Mouse (Mus musculus): Measurements from ENCODE around the gene Sh3kbp1. TPM values are rescaled to one million over a fixed set of nuclear protein-coding genes. Genes with fewer than 3 reads are reported as not detected.

Sh3kbp1 gene
- total RNA-seq, 2 experiments from 2014 or later = 57.5 to 61.3 TPM

DNA sequence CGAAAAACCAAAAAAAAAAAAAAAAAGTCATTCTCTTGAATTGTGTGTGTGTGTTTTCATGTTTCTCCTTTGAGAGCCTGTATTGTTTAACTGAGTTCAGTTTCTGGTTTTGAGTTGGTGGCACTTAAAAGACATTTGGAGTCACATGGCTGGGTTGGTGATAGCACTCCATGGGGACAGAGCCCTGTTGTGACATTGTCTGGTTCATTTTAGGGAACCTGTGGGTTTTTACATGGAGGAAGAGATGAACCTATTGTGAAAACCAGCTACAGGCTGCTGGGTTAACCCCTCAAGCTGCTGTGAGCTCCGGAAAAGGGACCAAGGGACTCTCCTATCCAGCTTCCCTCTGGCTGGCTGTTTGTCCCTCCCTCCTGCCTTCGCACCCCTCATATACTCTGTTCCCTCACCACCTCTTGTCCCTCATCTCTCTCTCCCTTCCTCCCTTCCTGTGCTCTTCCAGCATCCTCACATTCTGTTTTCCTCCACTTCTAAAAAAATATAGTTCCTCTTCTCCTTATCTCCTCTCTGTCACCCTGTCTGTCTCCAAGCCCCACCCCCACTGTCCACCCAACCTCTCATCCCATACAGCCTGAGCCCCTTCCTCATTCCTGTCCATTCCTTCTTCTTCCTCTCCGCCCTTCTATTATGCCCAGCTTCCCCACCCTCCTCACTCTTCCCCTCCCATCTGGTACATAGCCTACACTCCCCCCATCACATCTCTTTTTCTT lies 11.6 kb downstream of the Sh3kbp1 start:
- intact Hi-C loops (cut with DNase I) = no loop called here
- no peak overlapping the region for H3K27ac ChIP-seq
- no peak for DNase-seq (ENCODE audit: extremely low spot score in 1 of 2, low spot score in 2 of 2)
- TF ChIP-seq CTCF (IDR thresholded peaks at IDR 0.05) = no peak
- no peak overlapping the region for H3K4me3 ChIP-seq

DNA sequence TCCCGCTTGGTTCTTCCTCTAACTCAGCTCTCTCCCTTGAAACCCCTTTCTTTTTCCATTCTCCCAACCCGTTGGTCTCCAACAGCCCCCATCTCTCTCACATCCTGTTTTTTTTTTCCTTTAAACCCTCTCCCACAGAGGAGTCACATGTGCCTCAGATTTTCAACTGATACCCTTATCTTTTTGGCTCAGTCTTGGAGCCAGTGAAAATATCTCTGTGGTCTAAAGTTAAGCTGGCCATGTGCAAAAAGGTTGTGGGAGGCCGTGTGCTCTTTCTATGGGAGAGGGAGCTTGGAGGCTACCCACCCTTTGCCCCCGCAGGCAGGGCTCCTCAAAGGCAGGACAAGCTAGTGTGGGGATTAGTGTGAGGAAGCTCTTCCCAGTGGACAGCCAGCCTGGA lies 12.9 kb downstream of the Sh3kbp1 start:
- no peak overlapping the region for H3K4me3 ChIP-seq
- TF ChIP-seq CTCF (IDR thresholded peaks at IDR 0.05) = no peak
- no peak overlapping the region for H3K27ac ChIP-seq
- intact Hi-C loops (cut with DNase I) = no loop called here
- no peak for DNase-seq (ENCODE audit: extremely low spot score in 1 of 2, low spot score in 2 of 2)

DNA sequence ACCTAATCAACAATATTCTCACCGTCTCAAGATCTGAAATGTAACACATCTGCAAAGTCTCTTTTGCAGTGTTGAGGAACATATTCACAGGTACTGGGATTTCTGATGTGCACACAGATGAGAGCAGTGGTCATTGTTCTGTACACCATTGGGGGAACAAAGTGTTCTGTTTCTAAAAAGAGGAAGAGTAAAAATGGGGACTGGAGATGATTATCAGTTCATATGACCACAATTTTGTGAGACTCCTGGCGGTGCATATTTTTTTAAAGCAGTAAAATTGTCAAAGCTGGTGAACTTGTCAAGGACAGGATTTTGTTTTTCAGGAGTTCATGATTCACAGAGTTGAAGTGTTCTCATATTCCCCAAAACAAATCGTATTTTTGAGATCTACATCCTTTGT lies 18.2 kb downstream of the Sh3kbp1 start:
- no peak for TF ChIP-seq CTCF (IDR thresholded peaks at IDR 0.05)
- no peak overlapping the region for H3K27ac ChIP-seq
- intact Hi-C loops (cut with DNase I) = no loop called here
- no peak overlapping the region for H3K4me3 ChIP-seq
- no peak for DNase-seq (ENCODE audit: extremely low spot score in 1 of 2, low spot score in 2 of 2)

DNA sequence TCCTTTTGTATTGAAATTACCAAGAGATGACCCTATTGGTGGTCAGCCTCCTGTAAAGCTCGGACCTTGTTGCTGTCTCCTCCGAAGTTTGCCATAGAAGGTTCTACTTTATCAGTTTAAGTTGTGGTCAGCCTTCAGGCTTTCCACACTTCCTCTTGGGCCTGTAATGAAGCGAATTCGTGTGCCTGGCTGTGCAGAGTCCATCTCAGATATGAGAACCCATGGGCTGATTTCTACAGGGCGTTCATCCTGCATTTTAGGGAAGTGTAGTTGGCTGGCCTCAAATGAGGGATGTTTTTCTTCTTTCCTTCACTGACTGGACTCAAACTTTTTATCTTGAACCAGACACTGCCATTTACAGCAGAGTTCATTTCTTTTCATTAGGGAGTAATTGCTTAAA lies 20.5 kb downstream of the Sh3kbp1 start:
- H3K4me3 ChIP-seq = no peak overlapping the region
- TF ChIP-seq CTCF (IDR thresholded peaks at IDR 0.05) = no peak
- intact Hi-C loops (cut with DNase I) = no loop called here
- no peak overlapping the region for H3K27ac ChIP-seq
- DNase-seq (ENCODE audit: extremely low spot score in 1 of 2, low spot score in 2 of 2) = no peak

DNA sequence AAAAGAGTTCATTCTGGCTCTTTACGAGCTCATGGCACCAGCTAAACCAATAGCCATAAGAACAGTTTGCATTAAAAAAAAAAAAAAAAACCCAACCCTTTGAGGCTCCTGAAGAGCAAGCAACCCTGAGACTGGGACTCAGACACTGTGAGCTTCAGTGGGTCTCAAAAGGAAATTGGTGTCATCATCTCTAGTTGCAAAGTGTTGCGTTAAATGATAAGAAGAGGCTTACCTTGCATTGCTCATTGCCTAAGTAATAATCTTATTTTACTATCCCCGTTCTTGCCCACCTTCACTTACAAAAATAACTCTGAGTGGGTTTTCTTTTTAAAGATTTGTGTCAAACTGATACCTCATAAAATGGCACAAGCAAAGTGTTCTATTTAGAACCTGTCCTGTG lies 21.5 kb downstream of the Sh3kbp1 start:
- TF ChIP-seq CTCF (IDR thresholded peaks at IDR 0.05) = no peak
- Histone ChIP-seq H3K4me3 (no peak overlapping the region), H3K27ac (no peak overlapping the region)
- intact Hi-C loops (cut with DNase I) = no loop called here
- no peak for DNase-seq (ENCODE audit: extremely low spot score in 1 of 2, low spot score in 2 of 2)

DNA sequence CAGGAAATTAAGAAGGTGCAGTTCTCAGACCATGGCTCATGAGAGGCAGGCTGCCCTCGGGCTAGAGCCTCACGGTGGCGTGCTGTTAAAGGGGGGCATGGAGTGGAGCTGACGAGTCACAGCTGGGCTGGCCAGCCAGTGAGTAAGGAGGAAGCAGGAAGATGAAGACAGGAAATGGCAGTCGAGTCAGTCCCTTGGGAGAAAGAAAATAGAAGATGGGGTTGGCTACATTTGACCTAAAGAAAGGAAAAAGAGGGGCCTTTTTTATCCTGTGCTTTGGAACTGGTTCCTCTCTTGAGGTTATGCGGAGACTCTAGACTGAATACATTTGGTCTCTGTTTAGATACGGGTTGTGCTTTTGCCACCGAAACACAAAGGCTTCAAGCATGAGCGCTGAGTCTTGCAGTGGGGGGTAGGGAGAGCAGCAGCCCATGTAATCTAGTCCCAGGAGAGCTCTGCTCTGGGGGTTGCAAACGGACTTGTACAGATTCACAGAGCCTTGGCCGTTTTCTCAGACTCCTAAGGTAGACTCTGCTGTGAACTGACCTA lies 23.1 kb downstream of the Sh3kbp1 start:
- H3K27ac ChIP-seq = no peak overlapping the region
- no peak for DNase-seq (ENCODE audit: extremely low spot score in 1 of 2, low spot score in 2 of 2)
- no peak for TF ChIP-seq CTCF (IDR thresholded peaks at IDR 0.05)
- H3K4me3 ChIP-seq = no peak overlapping the region
- intact Hi-C loops (cut with DNase I) = no loop called here

DNA sequence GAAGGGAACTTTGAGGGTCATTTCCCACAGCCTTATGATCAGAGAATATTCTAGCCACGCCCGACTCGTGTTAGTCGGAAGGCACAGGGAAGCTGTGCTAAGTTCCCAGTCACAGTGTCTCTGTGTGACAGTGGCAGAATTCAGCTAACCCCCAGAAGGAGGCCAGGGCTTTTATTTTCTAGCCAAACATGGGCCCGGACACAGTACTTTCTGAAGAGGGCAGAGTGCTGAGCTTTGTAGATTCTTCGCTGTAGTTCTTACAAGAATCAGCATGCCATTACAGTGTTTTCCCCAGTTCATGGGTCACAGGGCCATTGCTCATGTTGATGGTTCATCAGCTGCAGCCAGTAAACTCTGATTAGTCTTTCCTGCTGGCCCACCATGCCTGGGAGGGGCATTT lies 23.7 kb downstream of the Sh3kbp1 start:
- no peak for TF ChIP-seq CTCF (IDR thresholded peaks at IDR 0.05)
- H3K4me3 ChIP-seq = no peak overlapping the region
- intact Hi-C loops (cut with DNase I) = no loop called here
- no peak overlapping the region for H3K27ac ChIP-seq
- DNase-seq (ENCODE audit: extremely low spot score in 1 of 2, low spot score in 2 of 2) = no peak

DNA sequence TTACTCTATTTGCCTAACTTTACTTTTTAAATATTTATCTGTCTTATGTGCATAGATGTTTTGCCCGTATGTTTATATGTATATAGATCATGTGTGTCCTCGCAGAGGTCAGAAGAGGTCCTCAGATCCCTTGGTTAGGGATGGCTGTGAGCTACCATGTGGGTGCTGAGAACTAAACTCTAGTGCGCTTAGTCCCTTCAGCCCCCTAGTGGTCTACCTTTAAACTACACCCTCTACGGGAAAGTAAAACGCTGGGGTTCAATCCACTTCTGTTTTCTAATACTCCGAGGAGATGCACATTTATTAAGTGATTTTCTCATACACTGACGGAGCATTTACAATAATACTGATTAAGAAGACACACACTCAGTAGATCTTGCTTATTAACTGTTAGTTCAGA lies 44.3 kb downstream of the Sh3kbp1 start:
- peak; percentile 40 for TF ChIP-seq CTCF (IDR thresholded peaks at IDR 0.05)
- intact Hi-C loops (cut with DNase I) = no loop called here
- no peak overlapping the region for H3K27ac ChIP-seq
- DNase-seq (ENCODE audit: extremely low spot score in 1 of 2, low spot score in 2 of 2) = no peak
- H3K4me3 ChIP-seq = no peak overlapping the region

DNA sequence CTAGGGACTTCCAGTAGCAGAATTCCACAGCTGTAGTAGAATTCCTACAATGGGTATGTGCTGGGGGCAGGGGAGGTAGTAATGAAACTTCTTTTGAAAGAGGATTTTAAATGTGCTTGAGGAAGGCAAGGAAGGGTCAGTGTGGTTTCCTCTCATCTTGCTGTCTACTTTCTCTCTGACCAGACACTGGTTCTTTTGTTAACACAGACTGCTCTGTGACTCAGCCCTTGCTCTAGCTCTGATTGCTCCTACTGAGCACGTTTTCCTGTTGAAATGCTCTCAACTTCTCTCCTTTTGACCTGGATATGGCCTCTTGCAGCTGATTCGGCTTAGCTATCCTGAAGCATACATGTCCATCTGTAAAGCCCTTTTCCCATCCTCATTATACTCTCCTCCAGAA lies 45.4 kb downstream of the Sh3kbp1 start:
- intact Hi-C loops (cut with DNase I) = no loop called here
- Histone ChIP-seq H3K27ac (no peak overlapping the region), H3K4me3 (no peak overlapping the region)
- no peak for TF ChIP-seq CTCF (IDR thresholded peaks at IDR 0.05)
- DNase-seq (ENCODE audit: extremely low spot score in 1 of 2, low spot score in 2 of 2) = no peak

DNA sequence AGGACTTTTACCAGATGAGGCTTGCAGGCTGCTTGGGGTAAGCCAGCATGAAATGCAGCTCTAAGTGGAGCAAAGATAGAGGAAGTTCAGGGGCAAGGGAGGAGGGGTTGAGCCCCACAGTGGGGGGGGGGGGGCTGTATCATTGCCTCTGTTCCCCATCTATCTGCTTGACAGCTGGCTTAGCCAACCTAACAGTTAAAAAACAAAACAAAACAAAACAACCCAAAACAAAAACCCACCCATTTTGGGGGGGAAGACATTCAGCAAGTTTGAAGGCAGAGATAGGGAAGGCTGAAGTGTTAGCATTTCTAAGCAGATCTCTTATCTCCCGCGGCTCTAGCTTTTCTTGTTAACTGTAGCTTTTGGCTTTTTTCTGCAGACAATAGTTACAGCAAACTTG lies 49.2 kb downstream of the Sh3kbp1 start:
- DNase-seq (ENCODE audit: extremely low spot score in 1 of 2, low spot score in 2 of 2) = no peak
- Histone ChIP-seq H3K4me3 (no peak overlapping the region), H3K27ac (no peak overlapping the region)
- intact Hi-C loops (cut with DNase I) = no loop called here
- TF ChIP-seq CTCF (IDR thresholded peaks at IDR 0.05) = no peak

DNA sequence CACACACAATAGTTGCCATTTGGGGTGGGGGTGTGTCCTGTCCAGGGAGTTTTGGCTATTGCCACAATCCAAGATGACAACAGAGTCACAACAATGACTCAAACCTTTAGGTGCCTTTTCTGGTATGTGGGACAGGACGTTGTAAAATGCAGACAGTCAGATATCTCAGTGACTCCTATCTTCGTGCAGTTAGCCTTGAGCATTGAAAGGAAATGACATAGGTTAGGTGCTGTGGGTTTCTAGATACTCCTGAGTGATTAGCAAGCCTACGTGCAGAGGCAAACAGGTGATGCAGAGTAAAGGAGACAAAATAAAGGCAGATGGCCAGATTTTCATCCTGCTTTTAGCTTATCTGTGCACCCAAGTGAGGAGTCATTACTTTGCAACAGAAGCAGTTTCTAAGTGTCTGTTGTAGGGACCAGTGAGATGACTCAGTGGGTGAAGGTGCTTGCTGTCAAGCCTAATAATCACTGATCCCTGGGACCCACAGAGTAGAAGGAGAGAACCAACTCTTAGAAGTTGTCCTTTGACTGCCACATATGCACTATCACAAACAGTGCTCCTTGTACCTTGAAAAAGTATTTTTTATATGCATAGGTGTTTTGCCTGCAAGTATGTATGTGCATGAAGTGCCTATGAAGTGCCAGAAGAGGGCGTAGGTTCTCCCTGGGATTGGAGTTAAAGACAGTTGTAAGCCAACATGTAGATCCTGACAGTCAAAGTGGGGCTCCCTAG lies 50.7 kb downstream of the Sh3kbp1 start:
- no peak overlapping the region for H3K27ac ChIP-seq
- intact Hi-C loops (cut with DNase I) = no loop called here

DNA sequence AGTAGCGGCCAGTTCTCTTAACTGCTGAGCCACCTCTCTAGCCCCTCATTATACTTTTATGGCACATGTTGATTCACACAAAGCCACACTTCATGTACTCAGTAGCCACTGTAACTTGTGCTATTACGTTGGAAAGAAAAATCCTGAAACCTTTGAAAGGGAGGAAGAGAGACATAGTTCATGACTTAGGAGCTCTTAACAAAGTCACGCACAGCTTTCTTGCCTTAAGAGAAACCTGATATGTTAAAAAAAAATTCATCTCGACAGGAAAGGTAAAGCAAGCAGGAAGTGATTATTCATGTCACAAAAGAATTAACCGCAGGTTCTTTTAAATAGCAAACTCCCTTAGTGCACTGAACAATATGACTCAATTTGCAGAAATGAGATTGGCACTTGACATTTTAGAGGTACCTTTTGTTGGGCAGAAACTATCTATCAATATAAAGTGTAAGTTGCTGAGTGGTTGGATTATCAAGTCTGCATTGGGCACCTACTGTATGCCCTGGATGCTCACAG lies 51.3 kb downstream of the Sh3kbp1 start:
- Histone ChIP-seq H3K4me3 (no peak overlapping the region), H3K27ac (no peak overlapping the region)
- no peak for DNase-seq (ENCODE audit: extremely low spot score in 1 of 2, low spot score in 2 of 2)
- intact Hi-C loops (cut with DNase I) = no loop called here
- TF ChIP-seq CTCF (IDR thresholded peaks at IDR 0.05) = no peak

More for the DNA sequence above, 50.7 kb downstream of the Sh3kbp1 start:
- no peak; the same call in 1 of the 2 replicates for TF ChIP-seq CTCF (IDR thresholded peaks at IDR 0.05)
- no peak overlapping the region for H3K4me3 ChIP-seq
- no peak for DNase-seq (ENCODE audit: extremely low spot score in 1 of 2, low spot score in 2 of 2)
